Mouse (Mus musculus): ENCODE measurements around the gene Cnbd2. TPM values are rescaled to one million over a fixed set of nuclear protein-coding genes. Genes with fewer than 3 reads are reported as not detected.

The Cnbd2 gene
- total RNA-seq, 2 experiments from 2014 or later = 0.54 to 1.1 TPM

GRCm38 (mm10) chr2:156421381-156422110 lies 109.4 kb downstream of the Cnbd2 start:
- DNase-seq = no peak
- intact Hi-C loops (cut with DNase I) = loop anchor here (5.0 kb wide), 1 partner anchor 76 kb away; no protein-coding TSS in a partner anchor

GRCm38 (mm10) chr2:156422631-156423030 lies 110.5 kb downstream of the Cnbd2 start:
- DNase-seq = no peak
- intact Hi-C loops (cut with DNase I) = loop anchor here (5.0 kb wide), 1 partner anchor 75 kb away; no protein-coding TSS in a partner anchor

- no peak for DNase-seq
- intact Hi-C loops (cut with DNase I) = loop anchor here (5.0 kb wide), 1 partner anchor 74 kb away; no protein-coding TSS in a partner anchor
These were observed 111.6 kb downstream of the Cnbd2 start for GRCm38 (mm10) chr2:156423672-156424071.

Small RNAs within 50 kb of the gene (microRNA-seq; reads per million reads assigned to microRNA genes)
- 0 reads per million in 2 experiments for gene Gm22758
- 0 reads per million in 2 experiments for gene Gm22759

Other genes starting within 250 kb of the Cnbd2 start
- not detected for gene Spag4, start 247.1 kb upstream of the Cnbd2 start, total RNA-seq (2021)
- 1 to 10 TPM; 8.3 to 9.6 TPM for gene Cpne1, start 200.3 kb upstream of the Cnbd2 start, total RNA-seq (2021)
- 1 to 10 TPM; 3.6 to 6.6 TPM for gene Rbm12, start 200.3 kb upstream of the Cnbd2 start, total RNA-seq (2021)
- gene Gm28036, start 185.2 kb upstream of the Cnbd2 start, total RNA-seq (2021) = 1 to 10 TPM; 4.2 to 4.4 TPM
- gene Romo1, start 168.3 kb upstream of the Cnbd2 start, total RNA-seq (2021) = 100 to 1,000 TPM; 196 to 210 TPM
- 10 to 100 TPM; 70.8 to 77.4 TPM for gene Nfs1, start 168.1 kb upstream of the Cnbd2 start, total RNA-seq (2021)
- gene Rbm39, start 132.1 kb upstream of the Cnbd2 start, total RNA-seq (2021) = 100 to 1,000 TPM in 1 of 2 experiments, 10 to 100 TPM in 1; 88.5 to 107 TPM
- gene Phf20, start 115.8 kb upstream of the Cnbd2 start, total RNA-seq (2021) = 10 to 100 TPM; 22.4 to 22.8 TPM
- gene Scand1, start 405 bp downstream of the Cnbd2 start, total RNA-seq (2021) = 10 to 100 TPM; 51.6 to 57.5 TPM
- gene Epb41l1, start 108.6 kb downstream of the Cnbd2 start, total RNA-seq (2021) = 1 to 10 TPM; 4.3 to 4.9 TPM
- 10 to 100 TPM; 18.6 to 19.1 TPM for gene Aar2, start 235.3 kb downstream of the Cnbd2 start, total RNA-seq (2021)

Measured in gastrocnemius, postnatal 36 days (tissue).